28 mouse cellular contexts compared by ENCODE assay signal in the genomic region with DNA sequence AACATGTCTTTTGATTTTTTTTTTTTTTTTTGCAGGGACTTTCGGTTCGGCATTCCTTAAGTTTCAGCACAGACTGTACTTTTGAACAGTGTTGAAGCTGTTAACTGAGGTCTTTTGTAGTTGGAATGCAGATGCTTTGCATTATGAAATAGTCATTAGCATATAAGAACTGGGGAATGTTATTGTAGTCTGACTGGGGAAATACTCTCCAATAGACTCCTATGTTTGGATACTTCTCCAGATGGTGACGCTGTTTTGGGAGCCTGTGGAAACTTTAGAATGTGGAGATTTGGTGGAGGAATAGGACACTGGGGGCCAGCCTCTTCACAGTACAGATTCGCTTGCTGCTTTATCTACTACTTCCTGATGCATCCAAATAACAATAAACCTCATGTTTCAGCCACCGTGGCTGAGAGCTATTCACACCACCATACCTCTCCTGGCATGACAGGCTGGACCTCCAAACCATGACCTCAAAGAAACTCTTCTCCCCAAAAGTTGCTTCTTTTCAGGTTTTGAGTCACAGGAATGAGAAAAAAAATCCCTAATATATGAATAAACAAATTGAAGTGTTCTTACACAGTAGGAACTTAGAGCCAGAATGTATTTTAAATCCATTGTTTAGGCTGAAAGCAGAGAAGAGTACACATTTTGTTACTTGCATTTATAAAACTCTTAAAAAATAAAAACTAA.
DNase-seq lines count a peak whose midpoint lies in the region; ATAC-seq lines count a peak whose summit lies in the region.
"Had no signal": no experiment of that assay in that cellular context is flagged by ENCODE, and none has a peak within 500 bp of the region (broad histone marks: within the 10 kb centered on the region; RNA-seq: fewer than 3 reads in every experiment).

No protein-coding gene starts in this region.

- intact Hi-C loops in gastrocnemius, postnatal 14 days (cut with DNase I; ENCODE audit: low total_unique reads) = no loop called here

- H3K4me1 ChIP-seq in embryonic facial prominence, embryonic 14.5 days (ENCODE audit: control insufficient read depth, insufficient read depth, low read length) = no peaks in the 10 kb centered on the region
- no peaks in the 10 kb centered on the region for H3K4me1 ChIP-seq in hindbrain, embryonic 11.5 days (replicated peaks; ENCODE audit: control insufficient read depth, insufficient read depth, low read length)
- H3K4me1 ChIP-seq: forebrain, embryonic 10.5 days; heart, embryonic 10.5 days; intestine, embryonic 15.5 days; limb, embryonic 13.5 days; liver, embryonic 12.5 days; megakaryocyte, embryonic 14.5 days; midbrain, embryonic 13.5 days had no signal

- no peak overlapping the region for H3K4me3 ChIP-seq in embryonic facial prominence, embryonic 14.5 days (ENCODE audit: low read depth, low read length)
- no peak overlapping the region for H3K4me3 ChIP-seq in hindbrain, embryonic 11.5 days (ENCODE audit: low read depth, low read length)
- H3K4me3 ChIP-seq: forebrain, embryonic 10.5 days; gastrocnemius, adult 2 months; heart, embryonic 10.5 days; intestine, embryonic 15.5 days; limb, embryonic 13.5 days; liver, embryonic 12.5 days; megakaryocyte, embryonic 14.5 days; midbrain, embryonic 13.5 days had no signal

- H3K9me3 ChIP-seq in embryonic facial prominence, embryonic 14.5 days (ENCODE audit: control insufficient read depth, low read length) = no peaks in the 10 kb centered on the region
- H3K9me3 ChIP-seq in hindbrain, embryonic 11.5 days (ENCODE audit: control insufficient read depth, low read length) = no peaks in the 10 kb centered on the region
- H3K9me3 ChIP-seq: forebrain, embryonic 10.5 days; G1E; heart, embryonic 10.5 days; intestine, embryonic 15.5 days; limb, embryonic 13.5 days; liver, embryonic 12.5 days; megakaryocyte, embryonic 14.5 days; midbrain, embryonic 13.5 days had no signal

- DNase-seq in frontal cortex, adult 2 months (ENCODE audit: extremely low spot score in 1 of 2, low spot score in 1 of 2) = peak; percentile 16 to 17
- DNase-seq in frontal cortex, postnatal 10 days (ENCODE audit: low spot score in 2 of 2) = no peak
- peak; percentile 29 for DNase-seq in right cerebral cortex, adult 18-20 months
- no peak for DNase-seq in right cerebral cortex, adult 2 months (ENCODE audit: low spot score in 2 of 2)
- DNase-seq in embryonic facial prominence, embryonic 14.5 days (ENCODE audit: low spot score) = peak; percentile 16
- DNase-seq in hindbrain, embryonic 11.5 days (ENCODE audit: low spot score) = no peak
- no peak for DNase-seq in gastrocnemius, postnatal 14 days
- DNase-seq: adrenal gland, adult 8-10 months; cerebellum, adult 18-20 months; cerebellum, postnatal 36 days; embryo, embryonic 11 days; gastrocnemius, adult 2 months; kidney, adult 8-10 months; kidney, postnatal 14 days; lung, adult 2 months; thymus, adult 2 months; thymus, postnatal 4 days had no signal

- no peaks in the 10 kb centered on the region for H3K36me3 ChIP-seq in embryonic facial prominence, embryonic 14.5 days (ENCODE audit: control insufficient read depth, insufficient read depth, low read length)
- no peaks in the 10 kb centered on the region for H3K36me3 ChIP-seq in hindbrain, embryonic 11.5 days (ENCODE audit: control insufficient read depth, insufficient read depth, low read length)
- H3K36me3 ChIP-seq: forebrain, embryonic 10.5 days; G1E; heart, embryonic 10.5 days; intestine, embryonic 15.5 days; limb, embryonic 13.5 days; liver, embryonic 12.5 days; midbrain, embryonic 13.5 days had no signal

- no peaks in the 10 kb centered on the region for H3K27me3 ChIP-seq in embryonic facial prominence, embryonic 14.5 days (replicated peaks; ENCODE audit: control insufficient read depth, insufficient read depth, low read length)
- H3K27me3 ChIP-seq in hindbrain, embryonic 11.5 days (ENCODE audit: control insufficient read depth, insufficient read depth, low read length) = no peaks in the 10 kb centered on the region
- H3K27me3 ChIP-seq: intestine, embryonic 15.5 days; limb, embryonic 13.5 days; liver, embryonic 12.5 days; megakaryocyte, embryonic 14.5 days; midbrain, embryonic 13.5 days had no signal

- no peak overlapping the region for H3K27ac ChIP-seq in embryonic facial prominence, embryonic 14.5 days (replicated peaks; ENCODE audit: low read depth, low read length)
- H3K27ac ChIP-seq in hindbrain, embryonic 11.5 days (ENCODE audit: low read depth, low read length) = no peak overlapping the region
- H3K27ac ChIP-seq: forebrain, embryonic 10.5 days; gastrocnemius, adult 2 months; heart, embryonic 10.5 days; intestine, embryonic 15.5 days; limb, embryonic 13.5 days; liver, embryonic 12.5 days; midbrain, embryonic 13.5 days had no signal

- 47% methylated on average over 5 of the region's 5 CpGs for WGBS in embryonic facial prominence, embryonic 14.5 days
- 74% methylated on average over 5 of the region's 5 CpGs for WGBS in hindbrain, embryonic 11.5 days

- H3K4me2 ChIP-seq in embryonic facial prominence, embryonic 14.5 days (ENCODE audit: low read depth, low read length) = no peak overlapping the region
- H3K4me2 ChIP-seq in hindbrain, embryonic 11.5 days (replicated peaks; ENCODE audit: low read depth, low read length) = no peak overlapping the region
- H3K4me2 ChIP-seq: intestine, embryonic 15.5 days; limb, embryonic 13.5 days; liver, embryonic 12.5 days; midbrain, embryonic 13.5 days had no signal

- no peak overlapping the region for H3K9ac ChIP-seq in embryonic facial prominence, embryonic 14.5 days (ENCODE audit: low read depth, low read length)
- no peak overlapping the region for H3K9ac ChIP-seq in hindbrain, embryonic 11.5 days (ENCODE audit: low read depth, low read length)
- H3K9ac ChIP-seq: intestine, embryonic 15.5 days; limb, embryonic 13.5 days; liver, embryonic 12.5 days; midbrain, embryonic 13.5 days had no signal

- ATAC-seq in embryonic facial prominence, embryonic 14.5 days (ENCODE audit: low read depth) = no peak
- ATAC-seq in hindbrain, embryonic 11.5 days (ENCODE audit: low FRiP score) = no peak
- ATAC-seq: activated CD4-positive, CD25-positive, alpha-beta regulatory T cell, adult 4 months; forebrain, embryonic 16.5 days; hindbrain, embryonic 16.5 days; intestine, embryonic 15.5 days; liver, embryonic 12.5 days; midbrain, embryonic 13.5 days had no signal

Comparison
In these comparisons a context has a peak if more than half of its experiments do, and no peak if none do; other contexts are left out.
1. DNase-seq: peak in frontal cortex, adult 2 months (2 of 2), right cerebral cortex, adult 18-20 months (single experiment) and embryonic facial prominence, embryonic 14.5 days (single experiment); none in frontal cortex, postnatal 10 days (0 of 2), right cerebral cortex, adult 2 months (0 of 2), hindbrain, embryonic 11.5 days (single experiment) and gastrocnemius, postnatal 14 days (single experiment).